Mouse (Mus musculus) spleen, postnatal 14 days (tissue): ENCODE results near the gene Ramp2.

Experiments used
- DNase-seq, 2 experiments: peaks; one replicate each; pipeline ENCODE4 v3.0.0; 2021 to 2022; ENCODE audit warnings: low spot score in 2 of 2

Gene Ramp2

DNA sequence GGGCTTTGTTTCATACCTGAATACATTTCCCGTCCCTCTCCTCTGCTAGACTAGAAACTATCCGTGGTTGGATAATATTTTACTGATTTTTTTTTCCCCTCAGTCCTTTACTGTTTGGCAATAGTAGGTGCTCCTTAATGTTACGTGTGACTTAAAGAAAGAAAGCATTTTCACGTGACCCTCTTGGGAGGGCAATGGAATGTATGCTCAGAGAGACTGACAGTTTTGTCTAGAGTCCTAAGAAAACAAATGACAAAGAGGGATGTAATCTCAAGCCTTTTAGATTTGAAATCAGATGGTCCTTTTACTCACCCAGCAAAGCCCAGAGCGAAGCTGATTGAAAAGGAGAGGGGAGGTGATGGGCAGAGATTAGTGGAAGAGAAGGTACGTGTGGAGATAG is 20.1 kb downstream of the Ramp2 start:
- DNase-seq, result no peak

DNA sequence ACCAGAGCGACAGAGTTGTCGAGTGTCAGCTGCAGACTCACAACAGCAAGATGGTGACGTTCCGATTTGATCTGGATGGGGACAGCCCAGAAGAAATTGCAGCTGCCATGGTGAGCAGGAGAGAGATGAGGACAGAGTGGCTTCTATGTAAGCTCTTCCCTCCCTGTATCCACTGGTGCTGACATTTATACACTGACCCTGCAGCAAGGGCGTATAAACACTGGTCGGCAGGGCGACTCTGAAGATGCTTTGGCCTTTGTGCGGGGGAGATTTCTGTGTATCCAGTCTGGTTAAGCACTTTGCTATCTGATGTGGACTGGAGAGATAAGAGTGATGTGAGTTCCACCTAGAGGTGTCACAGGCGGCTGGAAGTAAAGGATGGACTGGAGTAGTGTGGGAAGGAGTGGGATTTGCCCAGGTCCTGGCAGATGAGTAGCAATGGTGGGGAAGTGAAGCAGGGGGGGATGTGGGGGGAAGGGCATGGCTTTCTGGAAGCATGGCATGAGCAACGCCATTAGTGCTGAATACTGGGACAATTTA is 23.8 kb downstream of the Ramp2 start:
- no peak for DNase-seq

DNA sequence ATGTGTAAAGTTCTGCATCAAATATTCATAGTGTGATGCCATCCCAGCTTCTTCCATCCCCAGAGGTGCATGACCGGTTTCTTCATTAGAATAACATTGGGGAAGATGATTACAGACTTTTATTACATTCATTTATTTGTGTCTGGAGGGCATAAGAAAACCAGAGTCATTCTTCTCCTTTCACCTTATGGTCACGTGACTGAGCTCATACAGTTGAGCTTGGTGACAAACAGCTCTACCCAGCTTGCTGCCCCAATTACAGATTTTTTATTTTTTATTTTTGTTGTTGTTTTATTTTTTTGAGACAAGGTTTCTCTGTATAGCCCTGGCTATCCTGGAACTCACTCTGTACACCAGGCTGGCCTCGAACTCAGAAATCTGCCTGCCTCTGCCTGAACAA is 26.6 kb downstream of the Ramp2 start:
- DNase-seq, result no peak

DNA sequence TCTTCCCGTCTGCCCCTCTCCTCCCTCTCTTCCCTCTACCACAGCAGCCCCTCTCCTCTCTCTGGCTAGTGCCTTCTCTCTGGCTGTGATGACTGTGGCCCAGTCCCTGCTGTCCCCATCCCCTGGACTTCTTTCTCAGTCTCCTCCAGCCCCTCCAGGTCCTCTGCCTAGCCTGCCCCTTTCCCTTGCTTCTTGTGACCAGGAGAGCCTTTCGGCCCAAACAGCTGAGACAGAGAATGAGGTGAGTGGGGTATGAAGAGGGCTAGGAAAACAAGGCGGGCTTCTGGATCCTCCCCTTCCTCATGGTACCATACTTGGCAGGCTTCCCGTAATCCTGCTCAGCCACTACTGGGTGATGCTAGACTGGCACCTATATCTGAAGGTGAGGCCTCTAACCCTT is 29.5 kb downstream of the Ramp2 start:
- DNase-seq, result no peak

DNA sequence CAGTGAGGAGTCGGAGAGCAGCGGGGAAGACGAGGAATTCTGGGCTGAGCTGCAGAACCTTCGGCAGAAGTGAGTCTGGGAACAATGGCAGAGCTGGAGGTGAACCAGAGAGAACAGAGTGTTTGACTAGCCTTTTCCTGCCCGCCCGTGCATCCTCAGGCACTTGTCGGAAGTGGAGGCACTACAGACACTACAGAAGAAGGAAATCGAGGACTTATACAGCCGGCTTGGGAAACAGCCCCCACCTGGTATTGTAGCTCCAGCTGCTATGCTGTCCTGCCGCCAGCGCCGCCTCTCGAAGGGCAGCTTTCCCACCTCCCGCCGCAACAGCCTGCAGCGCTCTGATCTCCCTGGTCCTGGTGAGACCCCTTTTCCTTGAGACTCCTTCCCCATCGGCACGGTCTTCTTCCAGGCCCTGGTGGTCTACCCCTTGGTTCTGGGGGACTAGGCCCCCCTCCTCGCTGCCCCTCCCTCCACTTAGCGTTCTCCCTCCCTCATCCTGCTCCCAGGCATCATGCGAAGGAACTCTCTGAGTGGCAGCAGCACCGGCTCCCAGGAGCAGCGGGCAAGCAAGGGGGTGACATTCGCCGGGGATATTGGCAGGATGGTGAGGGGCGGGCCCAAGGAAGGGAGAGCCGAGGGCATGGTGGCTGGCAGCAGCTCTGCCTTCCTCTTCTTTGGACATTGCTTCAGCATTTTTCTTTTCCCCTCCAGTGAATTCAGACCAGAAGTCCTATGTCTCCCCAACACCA is 30.7 kb downstream of the Ramp2 start:
- no peak for DNase-seq

DNA sequence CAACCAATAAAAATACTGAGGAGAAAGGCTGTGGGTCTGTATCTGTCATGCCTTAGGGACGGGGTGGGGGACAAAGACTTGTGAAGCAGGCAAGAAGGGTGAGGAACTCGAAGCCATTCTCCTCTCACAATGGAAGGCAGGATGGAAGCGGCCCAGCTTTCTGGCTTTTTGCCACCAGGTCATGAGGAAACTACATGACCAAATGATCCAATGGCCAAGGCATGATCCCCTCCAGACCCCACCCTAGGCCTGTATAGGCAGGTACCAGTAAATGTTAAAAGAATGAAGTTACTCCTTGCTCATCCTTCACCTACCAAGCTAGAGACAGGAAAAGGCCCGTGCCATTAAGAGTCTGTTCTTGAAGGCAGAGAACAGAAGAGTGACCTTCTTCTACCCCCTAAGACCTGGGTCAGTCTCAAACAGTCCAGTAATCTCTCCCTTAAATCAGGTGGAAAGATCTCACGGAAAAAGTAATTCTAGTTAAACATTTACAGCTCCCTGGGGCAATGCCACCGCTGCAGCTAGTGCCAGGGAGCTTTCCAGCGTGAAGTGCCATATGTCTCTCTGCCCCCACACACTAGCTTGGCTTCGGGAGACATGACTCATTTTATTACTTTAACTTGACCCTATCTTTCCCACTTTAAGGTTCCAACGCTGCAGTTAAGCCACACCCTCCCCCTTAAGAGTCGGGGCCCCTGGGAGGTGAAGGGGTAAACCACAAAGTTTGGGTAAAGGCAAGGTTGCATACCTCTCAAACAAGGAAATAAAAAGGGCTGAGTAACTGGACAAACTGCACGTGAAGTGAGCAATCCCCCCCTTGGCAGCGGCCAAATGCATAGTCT is 31.8 kb downstream of the Ramp2 start:
- no peak for DNase-seq

DNA sequence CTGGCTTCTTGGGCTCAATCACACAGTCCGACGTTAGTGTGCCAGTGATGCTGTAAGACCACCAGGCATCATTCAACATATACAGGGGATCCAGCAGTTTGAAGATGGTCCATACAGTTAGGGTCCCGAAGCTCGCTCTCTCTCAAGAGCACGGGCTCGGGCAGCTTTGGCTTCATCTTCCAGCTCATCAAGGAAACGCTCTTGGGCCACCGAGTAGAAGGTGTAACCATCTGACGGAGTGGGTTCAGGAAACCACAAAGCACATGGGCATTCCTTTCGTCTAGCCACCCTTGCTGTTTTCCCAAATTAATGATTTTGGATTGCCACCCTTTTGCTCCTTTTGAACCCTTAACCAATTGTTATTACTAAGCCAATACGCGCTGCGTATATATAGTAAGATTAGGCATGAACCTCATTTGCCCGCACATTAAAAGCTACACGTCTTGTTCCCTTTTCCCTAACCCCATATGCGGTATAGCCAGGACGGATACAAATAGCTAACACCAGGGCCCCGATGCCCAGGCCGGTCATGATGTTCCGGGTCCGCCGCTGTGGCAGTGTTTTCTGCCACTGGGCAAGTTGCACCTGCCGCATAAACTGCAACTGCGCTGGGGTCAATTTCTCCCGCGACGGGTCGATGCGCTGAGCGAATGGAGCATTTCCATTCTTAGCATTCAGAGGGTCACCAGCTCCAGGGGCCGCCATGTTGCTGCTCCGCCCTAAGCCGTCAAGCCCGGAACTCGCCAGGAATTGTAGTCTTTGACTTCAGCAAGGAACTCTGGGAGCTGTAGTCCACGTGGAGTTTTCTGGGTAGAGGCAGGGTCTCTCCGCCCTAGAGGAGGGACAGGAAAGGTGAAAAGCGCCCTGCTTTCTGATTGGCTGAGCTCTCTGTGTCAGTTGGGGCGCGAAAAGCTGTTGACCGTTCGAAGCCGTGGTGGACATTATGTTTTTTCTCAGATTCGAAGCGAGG is 32.7 kb downstream of the Ramp2 start, which contains the start of the genes Cntd1 and Coa3:
Gene Cntd1, plus strand, starts transcription at position 790 of the 970 bp plus-strand sequence.
Gene Coa3, minus strand, starts transcription at position 892 of the 970 bp plus-strand sequence.
- DNase-seq, result peak; percentile 60 to 73

DNA sequence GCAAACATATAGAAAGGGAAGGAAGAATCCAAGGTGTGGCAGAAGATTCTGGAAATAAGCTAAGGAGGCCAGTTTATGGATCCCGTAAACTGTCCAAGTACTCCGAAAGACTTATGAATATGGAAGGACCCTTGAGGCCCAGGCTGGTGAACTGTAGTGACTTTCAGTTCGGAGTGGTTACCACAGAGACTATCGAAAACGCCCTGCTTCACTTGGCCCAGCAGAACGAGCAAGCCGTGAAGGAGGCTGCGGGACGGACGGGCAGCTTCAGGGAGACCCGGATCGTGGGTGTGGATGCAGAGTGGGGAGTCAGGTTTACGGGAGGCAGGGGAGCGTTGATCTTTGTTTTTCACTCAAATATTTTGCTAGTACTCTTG is 33.4 kb downstream of the Ramp2 start:
- DNase-seq, result no peak

DNA sequence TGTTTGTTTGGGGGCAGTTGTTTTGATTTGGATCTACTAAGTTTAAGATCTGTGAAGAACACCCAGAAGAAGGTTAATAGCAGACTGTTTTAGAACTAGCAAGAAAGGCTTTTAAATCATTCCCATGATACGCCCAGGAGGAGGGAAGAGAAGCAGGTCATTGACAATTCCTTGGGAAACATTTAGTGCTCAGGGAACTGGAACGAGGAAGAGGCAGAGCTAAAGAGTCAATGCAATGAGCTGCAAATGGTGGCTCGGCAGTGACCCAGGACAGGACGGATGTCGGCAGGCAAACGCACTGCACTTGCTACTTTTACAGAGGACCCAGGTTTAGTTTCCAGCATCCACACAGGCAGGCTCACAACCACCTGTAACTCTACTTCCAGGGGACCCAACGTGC is 35.0 kb downstream of the Ramp2 start:
- DNase-seq, result no peak

DNA sequence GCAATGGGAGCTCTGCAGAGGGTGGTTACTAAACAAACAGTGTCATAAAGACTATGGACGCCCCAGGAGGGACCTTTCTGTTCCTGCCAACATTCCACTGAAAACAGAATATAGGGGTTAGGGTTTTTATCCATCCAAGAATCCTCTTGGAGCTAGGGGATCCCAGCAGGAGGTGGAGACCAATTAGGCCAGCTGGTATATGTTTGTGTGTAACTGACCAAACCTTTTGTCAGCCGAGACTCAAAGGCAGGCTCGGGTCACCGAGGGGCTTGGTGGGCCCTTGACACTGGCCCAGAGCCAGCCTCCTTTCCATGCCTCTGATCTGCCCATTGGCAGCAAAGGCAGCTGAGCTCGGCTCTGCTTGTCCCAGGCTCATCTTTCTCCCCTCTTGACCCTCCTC is 37.1 kb downstream of the Ramp2 start:
- no peak for DNase-seq

DNA sequence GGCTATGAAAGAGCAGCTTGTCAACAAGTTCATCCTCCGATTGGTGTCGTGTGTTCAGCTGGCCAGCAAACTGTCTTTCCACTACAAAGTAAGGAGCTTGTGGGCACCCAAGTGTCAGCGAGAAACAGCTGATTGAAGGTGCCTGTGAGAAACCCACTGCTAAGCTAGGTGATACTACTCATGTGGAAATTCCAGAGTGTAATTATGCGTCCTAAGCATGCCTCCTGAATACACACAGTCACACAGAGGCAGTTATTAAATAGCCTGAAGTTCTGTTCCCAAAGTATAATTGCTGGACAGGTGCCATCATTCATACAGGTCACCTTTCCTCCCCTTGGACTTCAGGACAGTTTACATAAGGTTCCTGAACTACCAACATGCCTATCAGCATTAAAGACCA is 38.0 kb downstream of the Ramp2 start:
- no peak for DNase-seq

DNA sequence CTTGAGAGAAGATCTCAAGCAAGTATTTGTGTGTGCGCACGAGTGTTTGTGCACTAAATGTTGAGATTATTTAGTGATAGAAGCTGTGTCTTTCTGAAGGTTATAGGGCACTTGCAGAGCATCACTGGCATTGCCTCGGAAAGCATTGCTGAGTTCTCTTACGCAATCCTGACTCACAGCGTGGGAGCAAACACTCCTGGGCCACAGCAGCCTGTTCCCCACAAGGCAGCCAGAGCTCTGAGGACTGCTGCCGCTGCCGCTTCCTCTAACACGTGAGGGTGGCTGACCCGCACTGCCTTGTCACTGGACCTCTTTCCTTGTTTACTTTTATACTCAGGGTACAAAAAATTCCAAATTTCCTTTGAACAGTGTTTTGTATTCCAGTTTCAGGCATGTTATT is 41.5 kb downstream of the Ramp2 start:
- DNase-seq, result no peak

DNA sequence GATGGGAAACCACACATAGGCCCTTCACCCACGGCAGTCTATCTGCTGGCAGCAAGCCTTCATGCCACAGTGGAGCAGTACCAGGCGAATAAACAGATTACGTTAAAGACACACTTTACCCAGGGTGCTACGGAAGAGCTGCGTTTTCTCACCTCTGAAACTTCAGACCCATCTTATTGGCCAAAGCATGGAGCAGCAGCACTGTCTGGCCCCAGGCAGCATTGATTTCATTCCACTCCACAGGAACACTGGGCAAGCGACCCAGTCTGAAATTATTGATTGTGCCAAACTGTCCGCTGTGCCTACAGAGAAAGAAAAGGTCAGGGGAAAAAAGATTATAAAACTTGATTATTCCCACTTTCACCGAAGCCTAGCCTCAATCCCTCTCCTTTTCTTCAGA is 45.4 kb downstream of the Ramp2 start:
- no peak for DNase-seq

DNA sequence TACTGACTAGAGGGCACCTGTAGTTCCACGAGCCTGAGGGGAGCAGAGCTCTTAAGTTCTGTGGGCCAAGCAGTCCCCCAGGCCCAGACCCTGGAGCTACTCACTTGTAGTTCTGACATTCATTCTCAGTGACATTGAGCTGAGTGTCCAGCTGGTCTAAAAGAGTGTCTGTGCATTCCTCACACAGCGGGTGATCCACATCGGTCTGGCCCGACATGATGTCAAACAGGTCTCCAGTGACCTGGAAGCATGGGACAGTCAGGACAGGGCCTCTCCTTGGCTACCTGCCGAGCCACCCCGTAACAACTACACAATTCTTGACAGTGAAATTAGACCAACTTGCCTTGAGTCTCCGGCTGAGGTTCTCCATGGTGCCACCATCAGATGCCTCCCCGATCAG is 49.4 kb downstream of the Ramp2 start:
- DNase-seq, result no peak

DNA sequence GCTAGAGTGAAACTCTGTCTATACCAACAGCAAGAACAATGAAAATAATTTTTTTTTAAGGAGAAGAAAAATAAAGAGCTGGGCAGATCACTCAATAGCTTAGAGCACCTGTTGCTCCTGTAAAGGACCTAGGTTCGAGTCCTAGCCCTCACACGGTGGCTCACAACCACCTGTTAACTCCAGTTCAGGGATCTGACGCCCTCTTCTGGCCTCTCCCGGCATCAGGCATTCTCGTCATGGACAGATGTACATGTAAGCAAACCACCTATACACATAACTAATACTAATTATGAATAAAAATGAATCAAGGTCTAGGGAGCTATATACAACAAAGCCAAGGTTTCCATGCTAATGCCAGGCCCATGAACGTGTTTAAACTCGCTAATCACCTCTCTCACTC is 55.1 kb downstream of the Ramp2 start:
- DNase-seq, result peak in 1 of 2 experiments; percentile 38

DNA sequence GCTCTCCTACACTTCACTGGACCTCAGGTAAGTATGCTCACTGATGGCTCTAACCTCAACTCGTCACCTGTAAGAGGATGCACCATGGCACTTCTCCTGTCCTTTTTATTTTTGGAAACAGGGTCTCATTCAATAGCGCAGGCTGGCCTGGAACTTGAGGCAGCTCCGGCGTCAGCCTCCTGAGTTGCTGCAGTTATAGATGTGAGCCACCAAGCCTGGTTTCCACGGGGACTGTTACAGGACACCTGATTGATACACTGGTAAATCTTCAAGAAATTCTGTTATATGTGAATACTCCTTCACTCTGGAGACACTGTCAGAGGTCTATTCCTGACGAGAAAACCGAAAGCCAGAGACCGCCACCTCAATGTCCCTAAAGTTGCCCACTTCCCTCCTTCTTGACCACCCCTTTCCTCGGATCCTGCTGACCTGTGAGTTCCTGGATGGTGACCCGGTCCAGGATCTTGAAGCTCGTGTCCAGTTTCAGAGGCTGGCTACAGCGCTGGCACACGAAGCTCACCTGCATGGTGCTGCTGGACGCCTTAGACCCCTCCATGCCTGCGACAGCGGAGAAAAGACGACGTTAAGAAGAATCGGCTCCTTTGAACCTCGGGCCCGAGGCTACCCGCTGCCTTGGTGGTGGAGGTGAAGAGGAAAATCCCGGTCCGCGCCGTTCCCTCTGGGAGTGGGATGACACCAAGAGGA is 55.6 kb downstream of the Ramp2 start:
- no peak for DNase-seq

DNA sequence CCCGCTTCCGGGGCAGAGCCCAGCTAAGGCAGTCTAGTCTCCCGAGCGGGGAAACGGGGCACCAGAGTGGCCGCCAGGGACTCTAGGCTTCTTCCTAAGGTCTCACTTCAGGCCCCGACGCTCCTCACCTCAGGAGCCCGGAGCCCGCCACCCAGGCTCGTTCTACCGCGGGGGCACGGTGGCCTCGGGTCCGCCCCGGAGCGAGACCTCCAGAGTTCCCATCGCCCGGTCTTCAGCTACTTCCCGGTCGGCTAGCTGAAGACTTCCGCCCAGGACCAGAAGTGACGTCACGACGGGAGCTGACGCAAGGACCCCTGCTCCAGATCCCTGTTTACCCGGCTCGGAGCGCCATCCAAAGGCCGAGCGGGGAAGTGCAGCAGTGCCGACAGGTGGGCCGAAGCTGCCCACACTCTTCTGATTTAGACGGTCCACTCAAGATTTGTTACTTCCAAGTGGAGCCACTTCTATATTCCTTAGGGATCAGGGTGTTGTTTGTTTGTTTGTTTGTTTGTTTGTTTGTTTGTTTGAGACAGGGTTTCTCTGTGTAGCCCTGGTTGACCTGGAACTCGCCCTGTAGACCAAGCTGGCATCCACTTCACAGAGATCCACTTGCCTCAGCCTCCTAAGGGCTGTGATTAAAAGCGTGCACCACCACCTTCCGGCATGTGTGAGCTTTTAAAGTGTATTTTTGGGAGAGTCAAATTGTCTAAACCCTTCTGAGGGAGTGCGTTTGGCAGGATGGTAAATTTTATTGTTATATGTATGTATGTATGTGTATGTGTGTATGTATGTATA is 56.4 kb downstream of the Ramp2 start, which contains the start of gene Becn1:
Gene Becn1, minus strand, starts transcription at position 283 of the 795 bp plus-strand sequence.
- DNase-seq, result peak; percentile 91 to 98

DNA sequence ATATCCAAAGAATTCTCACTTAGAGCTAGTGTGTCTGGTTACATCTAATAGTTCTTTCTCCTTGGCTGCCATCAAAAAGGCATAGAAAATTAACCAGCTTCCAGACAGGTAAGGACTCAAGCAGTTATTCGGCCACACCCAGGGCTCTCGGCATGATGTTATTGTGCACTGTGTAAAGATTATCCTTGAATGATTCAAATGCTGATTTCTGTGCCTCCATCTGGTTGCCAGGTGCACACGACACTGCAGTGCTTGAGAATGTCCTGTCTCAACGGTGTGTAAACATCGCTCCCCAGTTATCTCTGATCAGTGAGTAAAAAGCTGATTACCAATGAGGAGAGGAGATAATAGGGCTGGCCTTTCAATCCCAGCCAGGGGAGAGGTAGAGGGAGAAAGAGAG is 61.9 kb downstream of the Ramp2 start:
- no peak for DNase-seq
